Mouse (Mus musculus) A20 (cell line): ENCODE data around the gene Arhgdig.
A peak's percentile ranks its signal among the peaks of the same experiment; 100 is the strongest.

Source experiments
- DNase-seq: peaks from one replicate; pipeline ENCODE4 v3.0.0-alpha.2; 2011; ENCODE audit warnings: low read depth, low spot score

The Arhgdig gene

DNA sequence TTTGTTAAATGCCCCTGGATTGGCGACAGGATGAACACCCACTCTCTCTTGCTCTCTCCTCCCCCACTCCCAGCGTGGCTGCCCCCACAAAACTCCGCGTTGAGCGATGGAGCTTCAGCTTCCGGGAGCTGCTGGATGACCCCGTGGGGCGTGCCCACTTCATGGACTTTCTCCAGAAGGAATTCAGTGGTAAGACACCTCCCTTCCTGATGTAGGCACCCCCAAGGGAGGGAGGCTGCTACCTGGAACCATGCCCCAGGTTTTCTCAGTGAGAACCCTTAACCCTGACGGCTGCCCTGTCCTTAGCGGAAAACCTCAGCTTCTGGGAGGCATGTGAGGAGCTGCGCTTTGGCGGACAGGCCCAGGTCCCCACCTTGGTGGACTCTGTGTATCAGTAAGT lies at the start of gene Arhgdig:
Arhgdig (minus strand) TSS at position 101 of the 400 bp plus-strand sequence.
- DNase-seq = no peak

DNA sequence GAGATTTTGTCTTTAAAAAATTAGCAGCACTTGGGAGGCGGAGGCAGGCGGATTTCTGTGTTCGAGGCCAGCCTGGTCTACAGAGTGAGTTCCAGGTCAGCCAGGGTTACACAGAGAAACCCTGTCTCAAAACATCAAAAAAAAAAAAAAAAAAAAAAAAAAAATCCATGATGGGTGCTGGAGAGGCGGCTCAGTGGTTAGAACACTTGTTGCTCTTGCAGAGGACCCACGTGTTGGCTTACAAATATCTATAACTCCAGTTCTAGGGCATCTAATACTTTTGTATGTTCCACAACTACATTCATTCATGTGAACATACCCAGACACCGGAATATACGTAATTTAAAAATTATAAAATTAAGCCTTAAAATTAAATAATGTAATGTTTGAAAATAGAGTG lies 47.7 kb upstream of the Arhgdig start:
- no peak for DNase-seq

DNA sequence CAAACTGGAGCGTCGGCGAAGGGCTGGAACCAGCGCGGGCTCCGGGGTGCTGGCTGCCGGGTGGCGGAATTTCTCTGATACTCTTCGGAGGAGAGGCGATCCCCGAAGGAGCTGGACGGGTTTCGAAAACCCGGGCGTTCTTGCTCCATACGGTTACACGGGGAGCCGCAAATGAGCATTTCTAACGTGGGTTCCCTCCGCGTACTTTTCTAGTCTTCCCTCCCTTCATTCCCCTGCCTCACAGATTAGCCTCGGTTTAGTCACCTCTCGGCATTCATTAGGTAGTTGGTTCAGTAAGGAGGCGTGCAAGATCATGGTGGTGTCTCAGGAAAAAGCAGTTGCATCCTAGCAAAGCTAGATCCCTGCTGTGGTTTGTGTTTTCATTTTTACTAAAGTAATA lies 45.8 kb upstream of the Arhgdig start:
- DNase-seq = no peak

DNA sequence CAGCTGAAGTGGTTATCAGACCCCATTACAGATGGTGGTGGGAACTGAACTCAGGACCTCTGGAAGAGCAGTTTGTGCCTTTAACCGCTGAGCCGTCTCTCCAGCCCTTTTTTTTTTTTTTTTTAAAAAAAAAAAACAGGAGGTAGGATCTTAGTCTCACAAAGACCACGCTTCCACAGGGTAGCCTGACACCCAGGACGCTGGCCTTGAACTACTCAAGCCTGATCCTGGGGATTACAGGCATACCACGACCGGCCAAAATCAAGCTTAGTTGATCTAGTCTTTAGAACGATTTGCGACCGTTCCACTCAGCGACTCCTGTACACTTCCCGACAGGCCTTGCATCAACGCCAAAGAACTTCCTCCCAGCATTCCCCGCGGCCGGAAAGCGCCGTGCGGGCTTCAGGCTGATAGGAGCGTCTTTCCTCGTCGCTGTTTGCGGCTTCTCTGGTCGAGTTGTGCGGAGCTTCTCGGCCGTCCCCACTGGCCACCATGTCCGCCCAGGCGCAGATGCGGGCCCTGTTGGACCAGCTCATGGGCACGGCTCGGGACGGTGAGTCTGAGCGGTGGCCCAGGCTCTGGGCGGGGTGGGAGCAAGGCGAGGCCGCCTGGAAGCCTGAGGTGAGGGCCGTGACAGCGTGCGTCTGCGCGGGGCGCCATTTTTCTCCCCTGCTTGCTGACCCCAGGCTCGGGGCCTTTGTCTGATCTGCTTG lies 45.1 kb upstream of the Arhgdig start, which contains the start of gene Luc7l:
Luc7l (plus strand) TSS at position 358 of the 713 bp plus-strand sequence.
- DNase-seq = peak; percentile 93

DNA sequence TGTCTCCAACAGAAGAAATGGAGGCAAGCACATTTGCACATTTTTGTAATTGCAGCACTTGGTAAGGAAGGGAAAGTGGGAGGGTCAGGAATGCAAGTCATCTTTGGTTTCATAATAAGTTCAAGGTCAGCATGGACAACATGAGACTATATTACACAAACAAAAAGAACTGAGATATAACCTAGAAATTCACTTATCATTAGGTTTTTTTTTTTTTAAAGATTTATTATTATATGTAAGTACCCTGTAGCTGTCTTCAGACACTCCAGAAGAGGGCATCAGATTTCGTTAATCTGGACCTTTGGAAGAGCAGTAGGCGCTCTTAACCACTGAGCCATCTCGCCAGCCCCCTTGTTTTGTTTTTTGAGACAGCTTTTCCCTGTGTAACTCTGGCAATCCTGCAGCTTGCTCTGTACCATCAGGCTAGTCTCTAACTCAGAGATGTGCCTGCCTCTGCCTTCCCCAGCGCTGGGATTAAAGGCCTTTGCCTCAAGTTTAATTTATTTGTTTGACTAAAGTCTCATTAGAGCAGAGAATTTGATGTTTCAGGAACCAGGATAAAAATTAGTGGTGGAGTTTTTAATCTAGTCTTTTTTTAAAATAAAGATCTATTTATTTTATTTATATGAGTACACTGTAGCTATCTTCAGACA lies 44.4 kb upstream of the Arhgdig start:
- DNase-seq = peak; percentile 47

DNA sequence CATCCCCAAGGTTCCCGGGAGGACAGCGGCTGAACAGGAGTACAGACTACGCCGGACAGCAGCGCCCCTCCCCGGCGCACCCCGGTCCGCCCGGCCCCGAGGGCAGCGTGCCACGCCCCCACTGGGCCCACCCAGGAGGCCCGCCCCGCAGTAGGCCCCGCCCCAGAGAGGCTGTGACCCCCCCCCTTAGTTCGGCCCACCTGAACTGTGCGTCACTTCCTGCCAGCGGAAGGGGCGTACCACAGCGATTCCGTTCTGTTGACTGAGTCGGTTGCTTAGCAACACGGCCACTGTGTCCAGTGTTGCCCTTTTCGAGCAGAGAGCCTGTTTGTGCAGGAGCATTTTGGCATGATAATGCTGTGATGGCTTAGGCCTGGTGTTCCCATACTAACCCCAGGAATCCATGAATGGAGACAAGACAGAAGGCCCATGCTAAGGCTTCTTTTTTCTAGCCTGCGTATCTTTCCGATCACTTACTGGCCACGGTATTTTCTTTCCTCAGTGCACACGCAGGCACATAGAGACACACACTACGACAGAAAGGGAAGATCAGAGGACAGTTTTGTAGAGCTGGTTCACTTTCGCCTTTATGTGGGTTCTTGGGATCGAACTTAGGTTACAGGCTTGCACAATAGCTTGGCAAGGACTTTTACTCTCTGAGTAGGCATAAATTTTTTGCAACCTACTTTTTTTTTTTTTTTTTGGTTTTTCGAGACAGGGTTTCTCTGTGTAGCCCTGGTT lies 36.7 kb upstream of the Arhgdig start, which contains the start of gene Fam234a:
Fam234a (minus strand) TSS at position 142 of the 741 bp plus-strand sequence.
- DNase-seq = peak; percentile 95

DNA sequence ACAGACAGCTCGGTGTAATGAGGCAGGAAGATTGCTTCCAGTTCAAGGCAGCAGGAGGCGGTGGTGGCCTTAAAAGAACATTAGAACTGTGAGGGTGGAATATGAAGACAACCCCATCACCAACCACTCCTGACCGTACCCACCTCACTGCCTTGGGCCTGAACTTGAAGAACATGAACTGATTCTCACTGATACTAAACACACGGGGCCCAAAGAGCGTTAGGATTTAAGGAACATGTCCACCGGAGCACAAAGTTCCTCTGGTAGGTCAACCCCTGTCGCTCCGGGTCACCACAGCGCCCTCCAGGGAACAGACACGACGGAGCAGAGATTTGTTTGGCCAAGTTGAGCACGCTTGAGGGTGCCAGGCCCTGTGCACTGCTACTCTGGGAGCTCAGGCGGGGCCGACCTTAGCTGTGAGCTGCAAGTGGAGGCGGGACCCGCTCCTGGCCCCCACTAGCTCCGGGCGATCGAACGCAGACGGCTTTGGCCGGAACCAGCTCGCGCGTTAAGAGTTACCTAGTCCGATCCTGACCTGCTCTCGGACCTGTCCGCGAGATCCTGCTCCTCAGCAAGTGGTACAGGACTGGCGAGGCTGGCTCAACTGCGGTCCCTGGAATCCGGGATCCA lies 36.0 kb upstream of the Arhgdig start:
- peak; percentile 92 for DNase-seq

DNA sequence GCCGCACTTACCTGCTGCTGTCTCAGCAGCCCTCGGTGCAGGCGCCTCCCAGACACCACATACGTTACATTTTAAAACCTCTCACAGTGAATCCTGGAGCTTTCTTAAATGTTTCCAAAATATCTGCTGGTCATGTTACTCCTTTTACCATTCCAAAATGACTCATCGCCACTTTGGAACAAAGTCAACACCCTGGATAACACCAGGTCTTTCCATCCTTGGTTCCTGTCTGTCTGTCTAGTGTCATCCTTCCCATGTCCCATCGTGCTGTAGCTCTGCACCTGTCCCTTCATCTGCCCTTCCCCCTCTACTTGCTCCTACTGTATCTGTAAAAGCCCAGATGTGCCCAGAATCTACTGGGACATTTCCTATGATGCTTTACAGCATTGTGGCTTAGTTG lies 33.4 kb upstream of the Arhgdig start:
- no peak for DNase-seq

DNA sequence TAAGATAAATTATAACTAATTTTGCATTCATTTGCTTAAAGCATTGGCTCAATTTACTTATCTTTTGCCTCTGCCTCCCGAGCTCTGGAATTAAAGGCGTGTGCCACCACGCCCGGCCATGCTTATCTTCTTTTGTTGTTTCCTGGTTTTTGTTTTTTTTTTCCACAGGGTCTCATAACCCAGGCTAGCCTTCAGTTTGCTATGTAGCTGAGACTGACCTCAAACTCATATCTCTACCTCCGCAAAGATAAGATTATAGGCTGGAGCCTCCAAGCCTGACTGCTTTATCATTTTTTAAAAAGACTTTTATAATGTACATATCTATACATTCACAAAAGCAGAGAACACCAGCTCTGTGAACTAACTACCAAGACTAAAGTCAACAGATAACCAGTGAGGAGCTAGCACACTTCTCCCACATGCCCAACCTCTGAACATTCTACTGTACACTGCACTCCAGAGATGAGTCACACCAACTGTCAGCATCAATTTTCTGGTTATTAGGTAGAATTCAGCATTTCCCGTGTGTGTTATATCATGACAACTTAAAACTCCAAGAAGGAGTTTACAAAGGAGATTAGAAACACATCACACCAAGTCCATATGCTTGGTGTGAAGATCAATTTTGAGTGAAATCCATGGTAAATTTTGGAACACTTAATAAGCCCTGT lies 32.7 kb upstream of the Arhgdig start:
- no peak for DNase-seq

DNA sequence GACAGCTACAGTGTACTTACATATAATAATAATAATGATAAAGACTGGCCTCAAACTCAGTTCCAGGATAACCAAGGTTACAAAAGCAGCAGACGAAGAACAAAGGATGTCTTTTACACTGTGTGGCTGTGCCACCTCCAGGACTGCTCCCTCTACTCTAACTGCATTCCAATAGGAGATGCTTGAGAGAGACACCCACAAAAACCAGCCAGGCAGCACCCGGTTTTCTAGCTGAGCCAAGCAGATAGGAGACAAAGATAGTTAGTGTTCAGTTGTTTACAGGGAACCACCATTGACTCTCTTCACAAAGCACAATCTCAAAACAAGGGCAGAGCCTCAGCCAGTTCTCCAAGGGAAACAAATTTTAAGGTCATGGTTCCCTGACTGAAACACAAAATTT lies 32.0 kb upstream of the Arhgdig start:
- no peak for DNase-seq

DNA sequence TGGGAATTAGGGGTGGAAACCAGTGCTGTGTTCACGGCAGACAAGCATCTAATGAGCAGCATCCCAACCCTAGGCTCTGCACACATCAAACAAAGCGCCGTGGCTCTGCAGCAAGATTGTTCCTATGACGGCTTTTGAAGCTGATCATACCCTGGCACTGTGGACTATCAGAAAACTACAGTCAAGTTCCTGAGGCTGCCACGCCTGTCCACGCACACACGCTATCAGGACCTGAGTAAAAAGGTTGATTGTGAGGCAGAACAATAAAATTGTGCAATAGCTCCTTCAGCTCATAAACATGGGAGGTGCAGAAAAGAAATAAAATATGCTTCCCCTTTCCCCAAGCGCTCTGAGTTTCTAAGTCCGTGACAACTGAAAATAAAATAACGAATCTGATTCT lies 30.1 kb upstream of the Arhgdig start:
- no peak for DNase-seq

DNA sequence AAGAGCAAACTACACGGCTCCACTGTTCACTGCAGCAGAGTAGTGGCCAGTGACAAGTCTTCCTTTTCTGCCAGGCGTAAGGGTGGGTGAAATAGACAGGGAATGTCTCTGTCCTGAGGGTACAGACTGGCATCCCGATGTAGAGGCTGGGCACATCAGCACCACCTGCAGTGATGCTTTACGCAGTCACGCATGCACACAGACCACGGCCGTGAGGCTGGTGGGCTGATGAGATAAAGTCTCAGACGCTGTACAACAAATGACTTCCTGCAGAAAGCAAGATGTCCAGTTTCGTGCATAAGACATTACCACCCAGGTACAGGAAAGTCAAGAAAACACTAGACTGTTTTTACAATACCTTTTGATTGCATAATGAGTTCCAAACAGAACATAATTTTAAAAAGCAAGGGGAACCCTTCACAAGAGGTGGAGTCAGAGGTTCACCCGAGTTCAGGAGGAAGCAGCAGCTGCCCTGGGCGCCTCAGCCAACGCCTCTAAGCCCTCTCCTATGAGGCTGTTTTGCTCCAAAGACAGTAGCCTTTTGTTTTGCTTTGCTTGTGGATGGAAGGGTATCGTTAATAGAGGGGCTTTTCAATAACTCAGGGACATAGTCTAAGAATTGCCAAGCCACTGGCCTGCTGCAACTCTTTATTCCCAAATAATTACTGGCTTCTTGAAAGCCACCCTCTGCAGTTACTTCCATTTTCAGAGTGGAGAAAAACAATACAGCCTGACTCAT lies 27.7 kb upstream of the Arhgdig start:
- DNase-seq = no peak

DNA sequence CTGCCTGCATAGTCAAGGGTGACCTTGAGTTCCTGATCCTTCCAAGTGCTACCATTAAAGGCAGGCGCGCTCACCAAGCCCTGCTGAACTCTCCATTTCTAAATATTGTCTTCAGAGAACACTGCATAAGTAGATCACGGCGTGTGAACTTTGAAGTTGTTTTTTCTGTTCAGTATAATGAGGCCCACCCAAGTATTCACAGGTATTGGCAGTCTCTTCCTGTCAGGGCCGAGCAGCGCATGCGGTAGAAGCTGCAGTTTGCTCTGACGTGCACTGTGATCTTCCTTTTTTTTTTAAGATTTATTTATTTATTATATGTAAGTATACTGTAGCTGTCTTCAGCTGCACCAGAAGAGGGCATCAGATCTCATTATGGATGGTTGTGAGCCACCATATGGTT lies 26.8 kb upstream of the Arhgdig start:
- no peak for DNase-seq

DNA sequence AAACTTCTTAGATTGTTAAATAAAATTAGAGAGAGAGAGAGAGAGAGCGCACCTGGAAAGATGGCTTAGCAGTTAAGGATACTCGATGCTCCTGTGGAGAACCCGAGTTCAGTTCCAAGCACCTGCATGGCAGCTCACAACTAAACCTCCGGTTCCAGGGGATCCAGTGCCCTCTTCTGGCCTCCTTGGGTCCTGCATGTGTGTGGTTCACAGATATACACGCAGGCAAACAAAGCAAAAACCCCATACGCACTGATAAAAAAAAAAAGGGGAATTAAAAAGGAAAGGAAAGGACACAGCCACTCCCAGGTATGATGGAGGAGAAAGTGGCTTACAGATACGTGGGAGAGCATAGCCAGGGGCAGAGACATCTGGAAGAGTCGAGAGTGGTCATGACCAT lies 25.3 kb upstream of the Arhgdig start:
- peak; percentile 43 for DNase-seq

DNA sequence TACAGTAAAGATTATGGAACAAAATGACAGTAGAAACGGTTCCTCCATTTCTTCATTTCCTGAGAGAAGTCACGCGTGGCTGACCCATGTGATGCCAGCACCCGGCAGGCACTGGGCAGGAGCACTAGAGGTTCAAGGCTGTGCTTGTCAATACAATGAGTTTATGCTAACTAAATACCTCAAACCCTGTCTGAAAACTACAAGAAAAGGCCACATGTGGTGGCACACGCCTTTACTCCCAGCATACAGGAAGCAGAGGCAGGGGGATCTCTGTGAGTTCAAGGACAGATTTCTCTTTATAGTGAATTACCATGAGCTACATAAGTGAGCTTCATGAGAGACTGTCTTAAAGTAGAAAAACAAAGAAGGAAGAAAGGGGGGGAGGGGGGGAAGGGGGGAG lies 23.6 kb upstream of the Arhgdig start:
- no peak for DNase-seq

DNA sequence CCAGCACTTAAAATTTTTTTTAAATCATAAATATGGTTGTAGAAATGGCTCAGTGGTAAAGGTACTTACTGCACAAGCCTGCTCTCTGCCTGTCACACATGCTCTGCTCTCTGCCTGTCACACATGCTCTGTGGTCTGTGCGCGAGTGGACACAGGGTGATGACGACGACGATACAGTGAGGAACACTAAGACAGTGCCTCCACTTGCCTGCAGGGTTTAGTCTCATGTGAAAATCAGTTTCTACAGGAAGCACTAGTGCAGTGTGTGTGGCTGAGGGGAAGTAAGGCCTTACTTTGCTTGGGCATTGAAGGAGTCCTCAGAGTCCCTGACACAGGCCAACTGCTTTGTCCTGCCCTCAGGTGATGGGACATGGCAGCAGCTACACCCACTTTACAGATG lies 22.2 kb upstream of the Arhgdig start:
- DNase-seq = no peak

DNA sequence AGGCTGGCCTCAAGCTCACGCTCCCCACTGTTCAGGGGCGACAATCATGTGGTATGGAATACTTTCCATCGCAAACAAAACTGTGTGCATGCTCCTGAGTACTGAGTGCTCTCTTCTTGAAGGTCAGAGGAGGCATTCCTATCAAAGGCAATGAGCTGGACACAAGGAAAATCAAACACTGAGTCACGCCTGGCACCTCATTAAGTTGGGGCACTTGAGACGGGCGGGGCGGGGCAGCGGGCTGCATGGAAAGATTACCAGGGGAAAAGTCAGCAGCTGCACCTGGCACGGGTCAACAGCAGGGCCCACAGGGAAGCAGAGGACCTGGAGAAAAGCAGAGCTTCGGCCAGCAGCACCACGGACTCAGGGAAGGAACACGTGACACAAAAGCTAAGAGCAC lies 17.6 kb upstream of the Arhgdig start:
- DNase-seq = no peak

DNA sequence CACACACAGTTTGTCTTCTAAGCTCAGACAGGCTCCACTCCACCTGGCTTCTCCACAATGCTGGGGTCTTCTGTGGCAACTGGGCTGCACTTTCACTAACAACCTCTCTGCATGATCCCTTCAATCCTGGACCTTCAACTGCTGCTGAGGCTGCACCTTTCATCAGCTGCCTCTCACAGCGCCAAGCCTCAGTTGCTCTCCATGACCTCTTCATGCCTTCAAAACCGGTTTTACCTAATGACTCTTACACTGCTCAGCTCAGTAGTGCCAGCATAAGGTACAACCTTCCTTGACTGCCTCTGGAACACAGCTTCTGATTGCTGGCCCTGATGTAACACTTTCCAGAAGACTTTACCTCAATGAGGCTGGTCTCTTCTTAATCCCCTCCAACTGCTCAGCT lies 13.9 kb upstream of the Arhgdig start:
- no peak for DNase-seq

DNA sequence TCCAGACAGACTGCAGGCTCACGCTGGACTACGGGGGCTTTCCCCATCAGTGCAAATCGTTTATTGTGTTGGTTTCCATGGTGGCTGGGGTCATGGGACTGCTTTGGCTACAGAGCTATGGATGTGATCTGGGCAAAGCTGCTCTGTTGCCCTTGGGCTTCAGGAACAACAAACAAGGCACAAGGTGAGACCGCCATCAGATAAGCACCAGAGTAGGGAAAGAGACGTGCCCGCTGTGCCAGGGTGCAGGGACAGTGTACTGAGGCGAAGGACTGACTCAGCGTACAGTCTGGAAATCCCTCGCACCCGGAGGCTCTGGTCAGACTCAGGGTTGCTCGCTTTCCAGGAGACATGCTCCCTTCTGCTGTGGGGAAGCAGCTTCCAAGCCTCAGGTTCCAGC lies 5.1 kb upstream of the Arhgdig start:
- DNase-seq = no peak

DNA sequence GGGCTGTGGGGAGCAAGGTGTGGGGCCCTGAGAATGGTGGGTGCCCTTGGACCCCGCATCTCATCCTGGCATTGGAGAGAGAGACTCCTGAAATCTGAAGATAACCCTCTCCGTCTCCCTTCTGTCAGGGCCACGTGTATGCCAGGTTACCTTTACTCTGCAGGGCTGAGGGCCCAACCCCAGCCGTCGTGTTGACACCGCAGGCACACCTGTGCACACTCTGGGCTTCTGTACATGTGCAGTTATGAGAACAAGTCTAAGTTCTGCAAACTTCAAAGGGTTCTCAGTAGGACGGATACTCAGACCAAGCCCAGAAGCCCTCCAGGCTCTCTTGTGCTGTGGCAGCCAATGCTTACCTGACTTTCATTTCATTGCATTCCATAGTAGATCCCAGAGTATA lies 4.7 kb upstream of the Arhgdig start:
- DNase-seq = no peak

DNA sequence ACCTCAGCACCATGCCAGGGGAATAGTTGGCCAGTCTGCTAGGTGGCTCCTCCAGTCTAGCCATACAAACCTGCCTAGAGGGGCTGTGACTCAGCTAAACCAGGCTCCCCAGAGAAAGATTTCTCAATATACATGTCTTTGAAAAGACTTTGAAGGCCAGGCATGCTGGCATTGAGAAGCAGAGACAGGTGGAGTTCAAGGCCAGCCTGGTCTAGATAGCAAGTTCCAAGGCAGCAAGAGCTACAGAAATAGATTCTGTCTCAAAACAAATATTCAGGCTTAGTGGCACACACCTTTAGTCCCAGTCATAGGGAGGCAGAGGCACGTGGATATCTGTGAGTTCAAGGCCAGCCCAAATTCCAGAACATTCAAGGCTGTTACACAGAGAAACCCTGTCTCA lies 1.2 kb downstream of the Arhgdig start:
- no peak for DNase-seq
